Mouse (Mus musculus): ENCODE results near the gene Adgrf1. TPM values are rescaled to one million over a fixed set of nuclear protein-coding genes. Genes with fewer than 3 reads are reported as not detected.
A peak's percentile ranks its signal among the peaks of the same experiment; 100 is the strongest.
"Not testable (repeated sequence)": the region's sequence is repeated elsewhere in the genome, so short reads cannot be mapped to it uniquely, and the experiment has no call there.

Gene Adgrf1
- total RNA-seq, 2 experiments from 2014 or later = not detected

DNA sequence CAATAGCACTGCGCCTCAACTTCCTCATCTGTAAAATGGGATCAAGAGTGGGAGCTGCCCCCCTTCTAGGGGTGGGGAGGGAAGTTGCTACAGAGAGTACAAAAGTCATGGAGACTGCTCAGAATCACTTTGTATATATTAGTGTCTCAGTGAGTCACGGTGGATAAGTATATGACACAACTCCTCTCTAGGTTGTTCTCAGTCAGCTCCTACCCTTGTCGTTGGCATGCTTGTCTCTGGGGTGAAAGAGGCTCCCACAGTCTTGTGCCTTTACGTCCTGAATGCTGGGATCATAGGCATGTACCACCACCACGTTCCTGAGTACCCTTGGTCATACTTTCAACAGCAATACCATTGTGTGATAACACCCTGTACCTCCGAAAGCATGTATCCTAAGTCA is 4.2 kb upstream of the Adgrf1 start:
- intact Hi-C loops (cut with DNase I) = loop anchor here (1.0 to 2.0 kb wide), 4 partner anchors 59 to 343 kb away; no protein-coding TSS in a partner anchor
- no peak for DNase-seq

DNA sequence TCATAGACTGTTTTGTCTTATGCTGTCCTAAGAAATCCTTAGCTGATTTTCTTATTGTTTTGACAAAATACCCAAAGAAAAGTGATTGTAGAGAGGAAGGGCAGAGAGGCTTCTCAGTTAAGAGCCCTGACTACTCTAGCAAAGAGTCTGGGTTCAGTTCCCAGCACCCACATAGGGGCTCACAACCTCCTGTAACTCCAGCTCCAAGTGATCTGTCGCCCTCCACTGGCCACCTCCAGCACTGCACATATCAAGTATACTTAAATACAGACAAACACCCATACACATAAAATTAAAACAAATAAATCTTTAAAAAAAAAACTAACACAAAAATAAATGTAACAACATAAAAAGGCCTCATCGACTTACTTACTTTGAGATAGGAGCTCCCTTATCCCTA is 3.5 kb upstream of the Adgrf1 start:
- no peak for DNase-seq
- intact Hi-C loops (cut with DNase I) = loop anchor here (2.0 kb wide), 1 partner anchor 342 kb away; no protein-coding TSS in a partner anchor

DNA sequence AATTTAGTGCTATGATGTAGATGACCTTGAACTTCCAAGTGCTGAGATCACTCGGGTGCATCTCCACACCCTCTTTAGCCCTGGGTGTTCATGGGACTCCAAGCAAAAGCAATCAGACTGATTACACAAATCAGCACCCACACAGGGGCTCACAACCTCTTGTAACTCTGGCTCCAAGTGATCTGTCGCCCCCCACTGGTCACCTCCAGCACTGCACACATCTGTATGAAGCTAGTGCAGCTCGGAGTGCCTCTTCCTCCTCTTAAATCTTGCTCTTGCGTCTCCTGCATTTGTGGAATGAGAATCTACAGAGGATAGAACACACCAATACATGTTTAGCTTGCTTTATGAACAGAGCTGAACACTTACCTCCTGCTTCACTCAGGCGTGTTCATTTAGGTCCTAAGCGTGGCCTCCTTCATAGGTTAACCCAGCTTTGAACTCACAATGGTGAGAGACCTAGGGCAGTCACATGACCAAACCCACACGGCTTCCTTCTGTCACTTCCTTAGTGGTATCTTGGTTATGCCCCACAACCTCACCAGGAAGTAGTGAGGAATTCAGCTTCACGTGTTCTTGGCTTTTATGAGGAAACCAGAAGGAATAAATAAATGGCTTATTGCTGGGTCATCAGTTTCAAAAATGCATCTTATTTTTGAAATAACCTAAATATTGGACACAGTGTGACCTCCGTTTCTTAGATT is 2.9 kb upstream of the Adgrf1 start:
- no peak for DNase-seq
- intact Hi-C loops (cut with DNase I) = loop anchor here (2.0 kb wide), 1 partner anchor 342 kb away; no protein-coding TSS in a partner anchor

DNA sequence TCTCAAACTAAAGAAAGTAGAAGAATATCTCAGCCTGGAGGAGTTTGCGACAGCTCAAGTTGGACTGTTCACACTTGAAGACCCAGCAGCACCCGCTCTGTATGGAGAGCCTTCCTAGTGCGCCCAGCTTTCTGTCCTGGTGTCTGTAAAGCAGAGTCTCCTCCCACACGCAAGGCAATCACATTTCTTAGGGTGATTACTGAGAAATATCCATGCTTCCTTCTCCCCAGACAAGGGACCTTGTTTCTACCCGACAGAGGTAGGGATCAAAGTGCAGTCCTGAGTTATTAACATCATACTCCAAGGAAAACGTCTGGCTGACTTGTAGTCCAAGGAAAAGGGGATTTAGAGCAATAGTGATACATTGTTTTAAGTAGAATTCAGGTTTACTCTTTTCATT is 6.1 kb downstream of the Adgrf1 start:
- intact Hi-C loops (cut with DNase I) = no loop called here
- no peak for DNase-seq

DNA sequence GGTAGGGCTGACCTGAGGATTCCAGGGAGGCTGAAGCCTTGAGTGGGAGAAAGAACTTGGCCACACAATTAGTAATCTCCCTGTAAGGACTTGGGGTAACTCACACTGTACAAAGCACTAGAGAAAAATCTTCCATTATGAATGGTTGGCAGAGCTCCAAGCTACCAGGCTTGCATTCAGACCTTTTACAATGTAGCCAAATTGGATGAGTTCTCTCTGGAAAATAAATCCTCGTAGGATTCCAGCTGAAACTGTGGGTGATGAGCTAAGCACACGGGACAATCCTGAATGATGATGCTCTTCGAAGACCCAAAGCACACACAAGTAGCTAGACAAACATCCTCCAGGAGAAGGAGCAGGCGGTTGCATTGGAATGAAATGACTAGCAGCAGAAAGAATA is 7.1 kb downstream of the Adgrf1 start:
- peak; percentile 17 to 38 for DNase-seq
- intact Hi-C loops (cut with DNase I) = no loop called here

DNA sequence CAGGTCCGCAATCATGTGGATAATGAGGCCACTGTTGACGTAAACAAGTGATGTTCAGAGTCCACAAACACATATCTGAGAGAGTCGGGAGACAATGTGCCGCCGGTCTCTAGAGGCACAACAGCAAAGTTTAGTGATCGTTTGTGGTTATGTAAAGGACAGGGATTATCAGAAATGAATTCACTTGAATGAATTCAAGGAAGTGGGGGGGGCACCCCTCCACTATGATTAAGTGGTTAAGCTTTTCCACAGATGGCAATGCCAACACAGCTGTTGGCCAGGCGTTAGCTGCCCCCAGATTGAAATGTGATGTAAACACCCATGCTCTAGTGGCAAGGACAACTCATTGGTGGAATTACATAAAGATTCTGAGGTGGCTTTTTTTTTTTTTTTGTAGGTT is 9.5 kb downstream of the Adgrf1 start:
- no peak for DNase-seq
- intact Hi-C loops (cut with DNase I) = no loop called here

DNA sequence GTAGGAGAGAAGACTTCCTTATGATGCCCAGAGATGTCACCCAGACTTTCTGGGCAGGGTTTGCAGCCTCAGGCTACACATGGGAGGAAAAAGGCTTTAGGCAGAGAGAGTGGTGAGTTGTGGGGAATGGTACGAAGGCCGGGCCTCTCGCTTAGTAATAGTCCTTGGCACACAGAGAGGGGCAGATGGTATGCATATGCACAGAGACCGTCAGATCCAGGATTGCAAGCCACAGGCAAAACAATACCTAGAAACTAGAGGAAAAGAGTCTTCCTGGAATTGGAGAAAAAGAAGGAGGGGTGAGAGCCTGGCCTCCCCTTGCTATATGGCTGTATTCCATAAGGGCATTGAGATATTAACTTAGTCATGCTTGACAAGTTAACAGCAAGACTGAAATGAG is 12.2 kb downstream of the Adgrf1 start:
- DNase-seq = no peak
- intact Hi-C loops (cut with DNase I) = no loop called here

DNA sequence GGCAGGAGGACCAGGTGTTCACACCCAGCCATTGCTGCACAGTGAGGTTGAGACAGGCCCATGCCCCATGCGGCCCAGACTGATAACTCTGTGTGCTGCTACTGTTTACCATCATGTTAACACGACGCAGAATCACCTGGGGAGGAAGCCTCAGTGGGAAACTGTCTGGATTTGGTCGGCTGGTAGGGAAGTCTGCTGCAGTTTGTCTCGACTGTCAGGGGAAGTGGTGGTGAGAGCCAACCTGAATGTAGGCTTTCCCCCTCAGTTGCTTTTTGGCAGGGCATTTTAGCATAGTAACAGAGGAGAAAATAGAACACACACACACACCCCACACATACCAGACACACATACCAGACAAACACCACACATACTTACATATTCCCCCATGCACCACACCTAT is 12.7 kb downstream of the Adgrf1 start:
- intact Hi-C loops (cut with DNase I) = no loop called here
- DNase-seq = no peak

DNA sequence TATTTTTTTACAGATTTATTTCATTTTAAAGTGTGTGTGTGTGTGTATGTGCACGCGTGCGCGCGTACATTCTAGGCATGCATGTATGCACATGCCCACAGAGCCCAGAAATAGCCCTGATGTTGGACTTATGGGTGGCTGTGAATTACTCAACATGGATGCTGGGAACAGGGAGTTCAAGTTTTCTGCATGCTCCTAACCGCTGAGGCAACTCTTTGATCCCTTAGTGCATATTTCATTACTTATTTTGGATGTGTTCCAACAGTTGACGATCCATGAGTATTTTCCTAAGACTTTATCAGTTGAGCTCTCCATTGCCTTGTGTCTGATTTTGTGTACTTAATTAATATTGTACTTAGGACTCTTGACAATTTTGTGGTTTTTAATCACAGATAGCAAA is 29.4 kb downstream of the Adgrf1 start:
- DNase-seq = no peak
- intact Hi-C loops (cut with DNase I) = no loop called here

DNA sequence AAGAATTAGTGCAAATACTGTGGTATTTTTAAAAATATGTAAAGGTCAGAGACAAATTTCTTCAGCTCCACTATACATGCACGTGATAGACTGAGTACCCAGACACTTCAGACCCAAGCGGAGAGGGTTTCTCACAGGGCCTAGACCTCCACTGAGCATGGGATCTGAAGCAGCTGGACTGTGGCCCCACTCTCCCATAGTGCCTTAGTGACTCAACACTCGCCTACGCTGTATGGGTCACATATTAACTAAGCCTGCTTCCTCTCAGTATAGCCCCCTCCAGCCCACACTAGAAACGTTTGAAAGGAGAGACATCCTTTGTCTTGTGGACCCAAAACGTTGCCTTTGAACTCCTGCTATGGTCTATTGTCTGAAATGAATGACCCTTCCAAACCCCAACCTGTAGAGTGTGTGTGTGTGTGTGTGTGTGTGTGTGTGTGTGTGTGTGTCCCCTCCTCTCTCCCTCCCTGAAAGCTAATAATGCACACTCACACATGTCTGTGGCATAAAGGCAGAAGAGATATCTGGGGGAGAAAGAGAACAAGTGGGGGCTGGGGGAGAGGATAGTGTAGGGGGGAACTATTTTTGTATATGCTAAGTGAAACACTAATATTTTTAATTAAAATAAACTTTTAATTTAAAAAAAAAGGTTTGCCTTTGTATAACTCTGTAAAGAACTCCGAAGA is 56.0 kb downstream of the Adgrf1 start:
- intact Hi-C loops (cut with DNase I) = loop anchor here (1.0 to 5.0 kb wide), 4 partner anchors 36 to 191 kb away; partner anchors contain the start of gene Adgrf5
- DNase-seq = no peak

DNA sequence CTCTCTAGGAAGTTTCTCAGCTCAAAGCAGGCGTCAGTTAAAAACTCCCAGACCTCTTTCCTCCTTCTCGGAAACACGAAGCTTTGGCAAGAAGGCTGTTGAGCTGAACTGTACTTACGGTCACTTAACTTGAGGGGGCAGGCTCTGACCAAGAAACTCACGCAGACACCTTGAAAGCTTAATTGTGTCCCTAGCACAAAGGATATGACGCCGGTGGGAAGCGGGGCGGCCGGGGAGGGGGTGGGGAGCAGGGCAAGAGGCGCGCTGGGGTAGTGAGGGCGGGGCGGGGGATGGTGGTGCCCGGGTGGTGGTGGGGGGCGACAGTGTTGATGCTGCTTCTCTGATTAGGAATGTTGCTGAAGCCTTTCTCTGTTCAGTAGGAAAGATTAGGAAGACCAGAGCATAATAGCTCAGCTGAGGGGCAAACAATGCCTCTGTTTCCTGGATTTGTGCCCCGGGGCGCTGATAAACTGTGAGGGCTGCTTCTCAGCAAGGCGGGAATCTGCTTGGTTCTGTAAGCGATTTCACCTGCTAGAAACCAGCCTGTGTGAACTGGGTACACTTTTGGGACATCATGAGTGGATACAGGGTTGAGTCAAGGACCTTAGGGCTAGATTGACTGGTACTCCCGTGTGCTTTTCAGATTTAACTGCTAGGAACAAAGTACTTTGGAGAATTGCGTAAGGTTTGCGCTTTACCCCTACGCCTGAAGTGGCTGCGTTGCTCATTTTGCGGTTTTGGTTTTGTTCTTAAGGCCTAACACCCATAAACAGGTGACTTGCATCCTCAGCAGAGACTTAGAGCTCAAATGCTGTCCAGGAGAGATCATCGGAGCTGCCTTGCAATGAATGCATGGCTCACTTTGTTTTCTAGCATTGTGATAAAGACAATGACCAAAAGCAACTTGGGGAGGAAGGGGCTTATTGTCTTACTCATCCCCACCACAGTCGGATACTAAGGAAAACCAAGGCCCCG is 56.9 kb downstream of the Adgrf1 start:
- intact Hi-C loops (cut with DNase I) = loop anchor here (1.0 to 5.0 kb wide), 3 partner anchors 35 to 190 kb away; partner anchors contain the start of gene Adgrf5

DNA sequence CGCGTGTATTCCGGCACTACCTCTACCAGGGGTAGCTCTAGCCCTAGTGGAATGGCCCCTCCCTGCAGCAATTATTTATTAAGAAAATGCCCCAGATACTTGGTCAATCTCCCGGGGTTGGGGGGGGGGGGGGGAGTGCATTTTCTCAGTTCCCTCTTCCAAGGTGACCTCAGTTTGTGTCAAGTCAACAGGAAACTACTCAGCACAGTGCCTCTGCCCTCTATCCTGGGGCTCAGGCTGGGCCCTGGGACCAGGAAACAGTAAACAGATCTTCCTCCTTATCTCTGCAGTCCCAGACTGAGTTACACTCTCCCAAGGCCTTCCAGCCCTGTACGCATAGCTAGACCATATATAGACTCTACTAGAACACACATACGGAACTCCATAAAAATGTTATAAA is 57.7 kb downstream of the Adgrf1 start:
- DNase-seq = peak in 1 of 2 experiments; percentile 5
- intact Hi-C loops (cut with DNase I) = loop anchor here (5.0 kb wide), 2 partner anchors 34 to 189 kb away; partner anchors contain the start of gene Adgrf5

More for the DNA sequence above, 56.9 kb downstream of the Adgrf1 start:
- peak; percentile 80 to 81 for DNase-seq

DNA sequence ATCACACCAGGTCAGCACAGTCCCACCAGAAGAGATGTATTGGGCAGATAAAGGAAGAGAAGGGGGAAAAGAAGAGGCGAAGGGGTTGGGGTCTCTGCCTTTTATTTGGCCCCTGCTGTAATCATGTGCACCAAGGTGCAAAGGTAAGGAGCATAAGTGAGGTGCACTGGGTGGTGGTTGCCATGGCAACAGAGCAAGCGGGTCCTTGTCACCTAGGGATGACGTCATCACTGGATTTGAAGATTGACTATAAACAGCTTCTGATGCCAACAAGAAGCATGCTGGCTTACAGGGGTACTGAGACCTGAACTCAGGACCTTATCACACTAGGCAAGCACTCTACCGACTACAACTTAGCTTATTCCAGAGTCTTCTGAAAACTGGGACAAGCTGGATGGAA is 59.1 kb downstream of the Adgrf1 start:
- intact Hi-C loops (cut with DNase I) = loop anchor here (5.0 kb wide), 2 partner anchors 33 to 188 kb away; partner anchors contain the start of gene Adgrf5
- no peak for DNase-seq

DNA sequence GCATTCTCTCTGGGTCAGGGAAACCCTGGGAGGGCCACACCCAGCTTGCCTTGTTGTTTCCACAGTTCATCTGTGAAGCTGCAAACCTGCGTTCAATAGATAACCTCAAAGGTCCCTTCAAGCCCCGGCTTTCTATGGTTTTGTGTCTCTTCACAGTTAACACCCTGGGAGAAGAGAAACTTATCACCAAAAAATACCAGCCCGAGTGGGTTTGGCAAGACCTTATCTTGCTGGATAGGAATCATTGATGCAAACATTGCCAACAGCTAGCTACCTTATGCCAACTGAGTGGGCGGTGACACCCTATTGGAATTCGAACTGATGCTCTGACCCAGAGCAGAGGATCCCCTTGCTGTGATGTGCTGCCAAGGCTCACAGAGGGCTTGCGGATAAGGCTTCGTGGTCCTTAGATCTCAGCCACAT is 59.6 kb downstream of the Adgrf1 start:
- intact Hi-C loops (cut with DNase I) = loop anchor here (5.0 kb wide), 2 partner anchors 33 to 188 kb away; partner anchors contain the start of gene Adgrf5
- peak; percentile 11 to 18 for DNase-seq

DNA sequence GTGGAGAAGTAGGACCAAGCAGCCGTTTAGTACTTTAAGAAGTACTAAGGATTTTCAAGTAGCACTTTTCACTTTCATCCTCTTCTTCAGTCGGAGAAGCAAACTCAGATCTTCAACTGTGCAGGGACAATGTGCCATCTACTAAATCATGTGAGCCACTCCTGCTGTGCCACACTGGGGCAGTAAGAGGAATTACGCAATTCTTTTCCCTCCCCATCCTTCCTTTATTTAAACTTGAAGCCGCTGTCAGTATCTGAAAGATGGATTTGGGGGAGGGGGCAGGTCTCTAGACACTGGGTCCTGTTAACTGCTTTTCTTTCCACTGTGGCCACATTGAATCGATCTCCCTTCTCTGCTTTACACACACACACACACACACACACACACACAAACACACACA is 62.6 kb downstream of the Adgrf1 start:
- DNase-seq = no peak
- intact Hi-C loops (cut with DNase I) = no loop called here

DNA sequence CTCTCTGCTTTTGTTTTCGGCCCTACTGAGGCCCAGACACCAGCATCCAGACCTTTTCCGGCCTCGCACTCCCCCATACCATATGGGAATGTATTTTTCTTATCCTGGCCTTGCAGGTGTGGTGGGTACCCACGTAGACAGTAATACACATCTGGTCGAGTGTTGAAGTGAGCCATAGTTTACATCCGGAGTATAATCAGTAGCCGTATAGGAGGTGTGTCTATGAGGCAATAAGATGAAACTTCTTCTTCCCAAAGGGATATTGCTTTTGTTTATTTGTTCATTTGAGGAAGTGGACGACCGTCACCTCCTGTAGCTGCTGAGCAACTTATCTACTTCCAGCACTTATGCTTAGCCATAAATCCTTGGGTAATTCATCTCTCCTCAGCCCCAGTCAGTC is 63.9 kb downstream of the Adgrf1 start:
- intact Hi-C loops (cut with DNase I) = no loop called here
- DNase-seq = peak in 1 of 2 experiments; percentile 22

DNA sequence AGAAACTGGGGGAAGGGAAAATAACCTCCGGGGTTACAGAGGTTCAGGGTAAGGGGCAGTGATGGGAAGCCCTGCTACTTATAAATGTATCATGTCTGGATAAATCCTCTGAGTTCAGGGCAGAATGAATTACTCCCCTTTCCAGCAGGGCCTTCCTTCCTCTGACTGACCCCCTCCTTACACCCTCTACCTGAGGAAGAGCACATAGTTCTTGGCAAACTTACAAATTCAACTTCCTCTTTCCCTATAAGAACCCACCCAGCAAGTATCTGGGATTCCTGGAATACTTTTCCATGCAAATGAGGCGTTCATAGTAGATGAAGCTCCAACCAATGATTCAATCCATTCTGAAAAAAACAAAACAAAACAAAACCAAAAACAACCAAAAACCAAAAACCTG is 67.5 kb downstream of the Adgrf1 start:
- intact Hi-C loops (cut with DNase I) = loop anchor here (2.0 kb wide), 1 partner anchor 23 kb away; the partner anchor contains the start of gene Adgrf5

DNA sequence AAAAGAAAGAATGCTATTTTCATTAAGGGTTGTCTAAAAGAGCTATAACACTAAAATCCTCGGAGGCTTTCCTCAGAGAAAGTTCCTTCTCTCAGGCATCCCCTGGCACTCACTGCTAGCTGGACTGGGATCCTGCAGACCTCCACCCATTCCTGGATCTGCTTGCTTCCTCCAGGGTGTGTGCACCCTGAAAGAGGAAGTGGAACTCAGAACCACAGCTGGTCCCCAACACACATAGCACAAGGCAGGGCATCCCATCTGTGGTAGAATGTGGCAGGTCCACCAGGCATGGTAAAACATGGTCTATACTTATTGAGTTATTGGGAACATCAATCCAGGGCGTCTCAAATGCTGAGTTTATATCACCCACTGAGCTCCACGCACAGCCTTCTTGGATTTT is 68.2 kb downstream of the Adgrf1 start:
- no peak for DNase-seq
- intact Hi-C loops (cut with DNase I) = loop anchor here (2.0 kb wide), 1 partner anchor 23 kb away; the partner anchor contains the start of gene Adgrf5

More for the DNA sequence above, 67.5 kb downstream of the Adgrf1 start:
- no peak for DNase-seq

DNA sequence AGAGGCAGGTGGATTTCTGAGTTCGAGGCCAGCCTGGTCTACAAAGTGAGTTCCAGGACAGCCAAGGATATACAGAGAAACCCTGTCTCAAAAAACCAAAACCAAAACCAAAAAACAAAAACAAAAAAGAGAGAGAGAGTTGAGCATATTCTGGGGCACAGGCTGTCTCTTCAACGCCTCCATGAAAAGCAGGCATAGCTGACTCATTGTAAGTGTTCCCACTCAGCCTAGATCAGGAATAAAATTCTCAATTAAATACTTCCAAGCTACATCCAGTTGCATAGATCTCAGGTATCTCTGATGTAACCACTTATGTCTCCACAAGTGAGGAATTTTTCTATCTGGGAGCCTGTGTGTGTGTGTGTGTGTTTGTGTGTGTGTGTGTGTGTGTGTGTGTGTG is 76.4 kb downstream of the Adgrf1 start:
- DNase-seq; intact Hi-C loops (cut with DNase I): not testable (repeated sequence)

DNA sequence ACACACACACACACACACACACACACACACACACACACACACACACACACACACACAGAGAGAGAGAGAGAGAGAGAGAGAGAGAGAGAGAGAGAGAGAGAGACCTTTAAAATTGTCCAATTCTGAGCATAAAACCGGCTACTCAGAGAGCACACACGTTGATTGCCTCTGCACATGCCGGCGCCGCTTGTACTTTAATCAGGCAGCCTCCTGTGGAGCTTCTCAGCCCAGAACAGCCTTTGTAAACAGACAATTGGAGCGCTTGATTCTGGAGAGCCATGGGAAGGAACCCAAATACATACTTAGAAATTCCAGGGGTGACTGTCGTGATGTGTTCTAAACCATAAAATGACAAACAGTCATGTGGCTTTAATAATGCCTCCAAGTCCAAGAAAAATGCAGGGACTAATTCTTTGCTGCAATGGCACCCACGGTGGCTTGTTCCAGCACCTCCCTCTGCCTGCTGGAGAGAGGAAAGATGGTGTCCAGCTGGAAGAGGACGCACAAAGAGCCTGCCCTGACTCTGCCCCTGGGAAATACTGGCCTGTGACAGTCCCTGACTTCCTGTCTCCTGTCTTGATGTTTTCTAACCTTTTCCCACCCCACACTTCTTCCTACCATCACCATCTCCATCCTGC is 87.9 kb downstream of the Adgrf1 start:
- intact Hi-C loops (cut with DNase I) = no loop called here
- DNase-seq = no peak
